Mouse (Mus musculus) neural tube, embryonic 12.5 days (tissue): Measurements from ENCODE around the gene Gpatch11. TPM values are rescaled to one million over a fixed set of nuclear protein-coding genes. Genes with fewer than 3 reads are reported as not detected.

Experiments used
- polyA plus RNA-seq: library from polyadenylated mRNA; unstranded; fragments of >200 nt; fragmentation: Nextera tagmentation; extraction: Ambion mirVana; gene quantifications from 2 replicates; pipeline ENCODE4 v1.2.1, GENCODE M21; 2016

Gpatch11 gene
- polyA plus RNA-seq, 1 experiment from 2014 or later, result 53.7 TPM

Other genes starting within 250 kb of the Gpatch11 start
- 6.3 and 7.0 TPM in 2 replicates for gene Strn, start 98.4 kb upstream of the Gpatch11 start, polyA plus RNA-seq
- gene Heatr5b, start 203 bp upstream of the Gpatch11 start, polyA plus RNA-seq, result 23.6 and 24.7 TPM in 2 replicates
- gene Eif2ak2, start 47.0 kb downstream of the Gpatch11 start, polyA plus RNA-seq, result 4.3 and 5.5 TPM in 2 replicates
- not detected in 2 replicates for gene Sult6b1, start 71.4 kb downstream of the Gpatch11 start, polyA plus RNA-seq
- gene Cebpzos, start 80.9 kb downstream of the Gpatch11 start, polyA plus RNA-seq, result 101 and 107 TPM in 2 replicates
- 58.5 and 60.1 TPM in 2 replicates for gene Cebpz, start 101.5 kb downstream of the Gpatch11 start, polyA plus RNA-seq
- 49.5 and 51.1 TPM in 2 replicates for gene Ndufaf7, start 101.6 kb downstream of the Gpatch11 start, polyA plus RNA-seq
- gene Prkd3, start 185.2 kb downstream of the Gpatch11 start, polyA plus RNA-seq, result 35.6 and 36.8 TPM in 2 replicates
- 8.2 and 9.2 TPM in 2 replicates for gene Qpct, start 216.3 kb downstream of the Gpatch11 start, polyA plus RNA-seq